ENCODE assay signal across 7 mouse cellular contexts in the genomic region with DNA sequence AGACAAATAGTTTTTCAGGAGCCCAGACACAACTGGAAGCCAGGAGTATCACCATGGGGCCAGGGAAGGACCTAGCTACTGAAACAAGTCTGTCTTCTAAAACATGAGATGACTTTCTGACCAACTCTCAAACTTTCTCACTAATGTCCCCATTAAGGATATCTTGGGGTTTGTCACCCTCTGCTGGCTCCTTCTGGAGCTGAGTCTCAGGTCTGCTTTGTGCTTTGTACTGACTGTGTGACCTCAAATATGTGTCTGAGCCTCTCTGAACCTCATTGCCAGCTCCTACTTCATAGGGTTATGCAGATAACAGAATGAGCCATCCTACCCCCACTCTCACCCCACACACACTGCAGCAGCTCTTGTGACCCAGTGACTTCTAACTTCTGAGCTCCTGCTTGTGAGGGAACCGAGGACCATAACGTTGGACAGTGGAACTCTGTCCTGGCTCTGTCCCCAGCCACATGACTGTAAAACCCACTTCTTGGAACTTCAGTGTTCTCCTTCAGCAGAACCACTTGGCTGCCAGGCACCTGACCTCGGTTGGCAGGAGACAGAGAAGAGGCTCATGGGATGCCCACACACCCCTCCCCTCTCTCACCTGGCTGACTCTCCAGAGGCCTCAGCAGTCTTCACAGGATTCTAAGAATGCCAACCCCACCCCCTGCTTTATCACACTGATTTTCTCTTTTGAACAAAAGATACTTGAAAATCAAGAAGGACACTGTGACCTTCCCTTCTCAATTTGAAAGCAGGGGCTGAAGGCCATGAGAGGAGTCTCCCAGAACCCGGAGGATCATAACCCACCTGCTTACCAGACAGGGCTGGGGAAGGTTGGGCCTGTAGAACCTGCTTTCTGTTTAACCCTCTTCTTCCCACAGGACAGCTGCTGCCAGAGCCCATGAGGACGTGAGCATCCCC. TPM values are rescaled to one million over a fixed set of nuclear protein-coding genes. Genes with fewer than 3 reads are reported as not detected.
DNase-seq lines count a peak whose midpoint lies in the region; ATAC-seq and TF ChIP-seq lines count a peak whose summit lies in the region.

No protein-coding gene starts in this region.

- WGBS in midbrain, embryonic 10.5 days = 52% methylated on average over 5 of the region's 5 CpGs
- WGBS in midbrain, embryonic 15.5 days = 49% methylated on average over 5 of the region's 5 CpGs
- 55% methylated on average over 5 of the region's 5 CpGs for WGBS in liver, postnatal 0 days (ENCODE audit: insufficient replicate concordance)

- H3K4me1 ChIP-seq in midbrain, embryonic 10.5 days = peaks cover 26% of the 10 kb centered on the region
- peaks cover 14% of the 10 kb centered on the region for H3K4me1 ChIP-seq in midbrain, embryonic 15.5 days
- peaks cover 3% of the 10 kb centered on the region for H3K4me1 ChIP-seq in cortical plate, adult 2 months (ENCODE audit: control insufficient read depth, insufficient read depth, low read length)
- 0 out of 2 replicates have a peak, but pooled peaks cover 9% of the 10 kb centered on the region for H3K4me1 ChIP-seq in liver, postnatal 0 days (ENCODE audit: insufficient read depth)

- H3K36me3 ChIP-seq in midbrain, embryonic 10.5 days = no peaks in the 10 kb centered on the region
- H3K36me3 ChIP-seq in midbrain, embryonic 15.5 days (replicated peaks) = no peaks in the 10 kb centered on the region
- H3K36me3 ChIP-seq in liver, postnatal 0 days (replicated peaks; ENCODE audit: insufficient read depth, low read length) = no peaks in the 10 kb centered on the region

- TF ChIP-seq EP300 in liver, postnatal 0 days (IDR thresholded peaks at IDR 0.05; ENCODE audit: low read depth) = no peak

- no peak for DNase-seq in midbrain, embryonic 10.5 days (ENCODE audit: low spot score)
- DNase-seq in T-cell, adult 2 months (ENCODE audit: low spot score) = peak; percentile 68
- DNase-seq in liver, postnatal 0 days = no peak
- no peak for DNase-seq in urinary bladder, postnatal 25 days (ENCODE audit: low spot score)

- TF ChIP-seq CTCF in cortical plate, adult 2 months (IDR thresholded peaks at IDR 0.05; ENCODE audit: extremely low read depth, insufficient read depth, low read length) = peak; percentile 66
- TF ChIP-seq CTCF in liver, postnatal 0 days (IDR thresholded peaks at IDR 0.05; ENCODE audit: low read depth) = peak; percentile 60

- no peak overlapping the region for H3K9ac ChIP-seq in midbrain, embryonic 15.5 days
- no peak overlapping the region for H3K9ac ChIP-seq in liver, postnatal 0 days (replicated peaks)

- TF ChIP-seq POLR2A in cortical plate, adult 2 months (IDR thresholded peaks at IDR 0.05; ENCODE audit: extremely low read depth, insufficient read depth, low read length) = no peak

- no peak for ATAC-seq in midbrain, embryonic 15.5 days (replicated peaks)
- no peak for ATAC-seq in liver, postnatal 0 days
- no peak for ATAC-seq in megakaryocyte, adult 5-6 weeks (ENCODE audit: poor library complexity, severe bottlenecking)

- H3K9me3 ChIP-seq in midbrain, embryonic 10.5 days (replicated peaks) = peaks cover 11% of the 10 kb centered on the region; the same call in 1 of the 2 replicates
- H3K9me3 ChIP-seq in midbrain, embryonic 15.5 days = peaks cover 8% of the 10 kb centered on the region; the same call in 1 of the 2 replicates
- H3K9me3 ChIP-seq in liver, postnatal 0 days (ENCODE audit: low read length) = peaks cover 8% of the 10 kb centered on the region; the same call in 1 of the 2 replicates

- no peak overlapping the region for H3K4me3 ChIP-seq in midbrain, embryonic 10.5 days
- H3K4me3 ChIP-seq in midbrain, embryonic 15.5 days = no peak overlapping the region
- H3K4me3 ChIP-seq in cortical plate, adult 2 months (ENCODE audit: insufficient read depth, low read length) = no peak overlapping the region
- no peak overlapping the region for H3K4me3 ChIP-seq in liver, postnatal 0 days (ENCODE audit: low read depth, low read length)

- peaks cover 26% of the 10 kb centered on the region for H3K27me3 ChIP-seq in midbrain, embryonic 10.5 days (ENCODE audit: low read depth, poor library complexity, severe bottlenecking)
- peaks cover 5% of the 10 kb centered on the region; the same call in 1 of the 2 replicates for H3K27me3 ChIP-seq in midbrain, embryonic 15.5 days (replicated peaks)
- H3K27me3 ChIP-seq in liver, postnatal 0 days (ENCODE audit: insufficient read depth, low read length) = 0 out of 2 replicates have a peak, but pooled peaks cover 4% of the 10 kb centered on the region

- H3K27ac ChIP-seq in midbrain, embryonic 10.5 days (replicated peaks) = 0 out of 2 replicates have a peak overlapping the region, but pooled peaks have one; percentile 39
- no peak overlapping the region for H3K27ac ChIP-seq in midbrain, embryonic 15.5 days
- no peak overlapping the region for H3K27ac ChIP-seq in cortical plate, adult 2 months (ENCODE audit: insufficient read depth, low read length)
- H3K27ac ChIP-seq in liver, postnatal 0 days (ENCODE audit: low read depth) = no peak overlapping the region

- no peak overlapping the region for H3K4me2 ChIP-seq in midbrain, embryonic 15.5 days
- H3K4me2 ChIP-seq in liver, postnatal 0 days (ENCODE audit: low read depth, low read length) = no peak overlapping the region

RNA-seq across cellular contexts. Expression of a gene that starts 3.2 kb away (rescaled TPM):
- polyA plus RNA-seq in midbrain, embryonic 10.5 days (2016; fragmentation: Nextera tagmentation; extraction: Ambion mirVana) = 0.02 TPM in 1 of 2 replicates, not detected in the other
- polyA plus RNA-seq in midbrain, embryonic 15.5 days (2015; fragmentation: Nextera tagmentation; extraction: Ambion mirVana) = 0.31 and 0.56 TPM in 2 replicates
- 13.8 and 20.9 TPM in 2 replicates for polyA plus RNA-seq in cortical plate, adult 2 months (2012; rRNA removed)
- not detected in 2 replicates for polyA plus RNA-seq in liver, postnatal 0 days (2015; fragmentation: Nextera tagmentation; extraction: Ambion mirVana)
- total RNA-seq in megakaryocyte, adult 5-6 weeks (2015) = 0.02 TPM in 1 of 2 replicates, not detected in the other
- total RNA-seq in megakaryocyte, adult 5-6 weeks (2017) = not detected in 2 replicates

RNA-seq across cellular contexts. Expression of a gene that starts 16.5 kb away (rescaled TPM):
- polyA plus RNA-seq in midbrain, embryonic 10.5 days (2016; fragmentation: Nextera tagmentation; extraction: Ambion mirVana) = 10.0 and 11.0 TPM in 2 replicates
- 6.6 and 7.5 TPM in 2 replicates for polyA plus RNA-seq in midbrain, embryonic 15.5 days (2015; fragmentation: Nextera tagmentation; extraction: Ambion mirVana)
- 3.6 and 3.9 TPM in 2 replicates for polyA plus RNA-seq in cortical plate, adult 2 months (2012; rRNA removed)
- polyA plus RNA-seq in liver, postnatal 0 days (2015; fragmentation: Nextera tagmentation; extraction: Ambion mirVana) = 4.3 and 4.4 TPM in 2 replicates
- 2.4 and 2.7 TPM in 2 replicates for total RNA-seq in megakaryocyte, adult 5-6 weeks (2015)
- 0.89 TPM in 1 of 2 replicates, not detected in the other for total RNA-seq in megakaryocyte, adult 5-6 weeks (2017)

RNA-seq across cellular contexts. Expression of a gene that starts 24.9 kb away (rescaled TPM):
- polyA plus RNA-seq in midbrain, embryonic 10.5 days (2016; fragmentation: Nextera tagmentation; extraction: Ambion mirVana) = 9.1 and 9.5 TPM in 2 replicates
- 7.4 and 8.4 TPM in 2 replicates for polyA plus RNA-seq in midbrain, embryonic 15.5 days (2015; fragmentation: Nextera tagmentation; extraction: Ambion mirVana)
- 6.0 and 7.2 TPM in 2 replicates for polyA plus RNA-seq in cortical plate, adult 2 months (2012; rRNA removed)
- 120 and 127 TPM in 2 replicates for polyA plus RNA-seq in liver, postnatal 0 days (2015; fragmentation: Nextera tagmentation; extraction: Ambion mirVana)
- 581 and 637 TPM in 2 replicates for total RNA-seq in megakaryocyte, adult 5-6 weeks (2015)
- total RNA-seq in megakaryocyte, adult 5-6 weeks (2017) = 416 and 453 TPM in 2 replicates

RNA-seq across cellular contexts. Expression of a gene that starts 49.2 kb away (rescaled TPM):
- polyA plus RNA-seq in midbrain, embryonic 10.5 days (2016; fragmentation: Nextera tagmentation; extraction: Ambion mirVana) = 5.9 and 6.7 TPM in 2 replicates
- polyA plus RNA-seq in midbrain, embryonic 15.5 days (2015; fragmentation: Nextera tagmentation; extraction: Ambion mirVana) = 5.6 and 6.4 TPM in 2 replicates
- polyA plus RNA-seq in cortical plate, adult 2 months (2012; rRNA removed) = 14.0 and 15.7 TPM in 2 replicates
- polyA plus RNA-seq in liver, postnatal 0 days (2015; fragmentation: Nextera tagmentation; extraction: Ambion mirVana) = 11.5 and 13.3 TPM in 2 replicates
- total RNA-seq in megakaryocyte, adult 5-6 weeks (2015) = 137 and 141 TPM in 2 replicates
- 263 and 285 TPM in 2 replicates for total RNA-seq in megakaryocyte, adult 5-6 weeks (2017)

RNA-seq across cellular contexts. Expression of a gene that starts 52.6 kb away (rescaled TPM):
- polyA plus RNA-seq in midbrain, embryonic 10.5 days (2016; fragmentation: Nextera tagmentation; extraction: Ambion mirVana) = not detected in 2 replicates
- polyA plus RNA-seq in midbrain, embryonic 15.5 days (2015; fragmentation: Nextera tagmentation; extraction: Ambion mirVana) = 0.05 TPM in 1 of 2 replicates, not detected in the other
- polyA plus RNA-seq in cortical plate, adult 2 months (2012; rRNA removed) = 0.11 and 0.29 TPM in 2 replicates
- 2.0 and 2.1 TPM in 2 replicates for polyA plus RNA-seq in liver, postnatal 0 days (2015; fragmentation: Nextera tagmentation; extraction: Ambion mirVana)
- total RNA-seq in megakaryocyte, adult 5-6 weeks (2015) = 7.0 and 10.5 TPM in 2 replicates
- total RNA-seq in megakaryocyte, adult 5-6 weeks (2017) = 5.4 and 9.4 TPM in 2 replicates

Comparison
In these comparisons a context has a peak if more than half of its experiments do, and no peak if none do; other contexts are left out.
1. RNA of a gene that starts 24.9 kb away (polyA plus RNA-seq): 120 to 127 TPM in liver, postnatal 0 days; 9.1 to 9.5 TPM in midbrain, embryonic 10.5 days, 7.4 to 8.4 TPM in midbrain, embryonic 15.5 days and 6.0 to 7.2 TPM in cortical plate, adult 2 months; every median in the first group is over 10 times any median in the second.